Mouse (Mus musculus) monocyte, adult 5-6 weeks (primary cell): ENCODE measurements around the gene Osgep. TPM values are rescaled to one million over a fixed set of nuclear protein-coding genes. Genes with fewer than 3 reads are reported as not detected.

Experiments used
- total RNA-seq: library from RNA; stranded (forward); fragments of 200-1000, 200-491, 200-594 nt; gene quantifications from 3 replicates; pipeline ENCODE4 v1.2.3, GENCODE M21; 2017

Osgep gene
- total RNA-seq, 1 experiment from 2014 or later, result 66.4 TPM

Other genes with a start within 250 kb of the Osgep start
- not detected in 3 replicates for gene Olfr747, start 231.7 kb downstream of the Osgep start, total RNA-seq
- not detected in 3 replicates for gene Olfr748, start 217.5 kb downstream of the Osgep start, total RNA-seq
- gene Olfr749, start 179.8 kb downstream of the Osgep start, total RNA-seq, result not detected in 3 replicates
- gene Ttc5, start 139.4 kb downstream of the Osgep start, total RNA-seq, result 55.8 to 70.2 TPM (median 65.8 TPM) in 3 replicates
- not detected in 3 replicates for gene Ccnb1ip1, start 117.2 kb downstream of the Osgep start, total RNA-seq
- 85.4 to 96.9 TPM (median 86.6 TPM) in 3 replicates for gene Parp2, start 117.1 kb downstream of the Osgep start, total RNA-seq
- gene Tep1, start 54.3 kb downstream of the Osgep start, total RNA-seq, result 60.9 to 144 TPM (median 125 TPM) in 3 replicates
- not detected in 3 replicates for gene Klhl33, start 27.4 kb downstream of the Osgep start, total RNA-seq
- 8.5 to 22.9 TPM (median 11.7 TPM) in 3 replicates for gene Apex1, start 75 bp upstream of the Osgep start, total RNA-seq
- 34.7 to 50.0 TPM (median 44.9 TPM) in 3 replicates for gene Pip4p1, start 6.0 kb upstream of the Osgep start, total RNA-seq
- gene Pnp, start 6.2 kb upstream of the Osgep start, total RNA-seq, result 61.9 to 69.4 TPM (median 68.2 TPM) in 3 replicates
- 8.7 to 29.0 TPM (median 10.8 TPM) in 3 replicates for gene Gm49342, start 19.6 kb upstream of the Osgep start, total RNA-seq
- 1.9 to 3.0 TPM (median 1.9 TPM) in 3 replicates for gene Pnp2, start 31.1 kb upstream of the Osgep start, total RNA-seq
- gene Rnase10, start 82.9 kb upstream of the Osgep start, total RNA-seq, result not detected in 3 replicates
- gene Rnase9, start 117.0 kb upstream of the Osgep start, total RNA-seq, result not detected in 3 replicates
- gene Rnase11, start 125.3 kb upstream of the Osgep start, total RNA-seq, result not detected in 3 replicates
- 1.1 TPM in 1 of 3 replicates, not detected in the others for gene Rnase12, start 132.8 kb upstream of the Osgep start, total RNA-seq
- not detected in 3 replicates for gene Olfr750, start 149.5 kb upstream of the Osgep start, total RNA-seq
- 10.2 to 19.2 TPM (median 14.1 TPM) in 3 replicates for gene Rnase4, start 166.2 kb upstream of the Osgep start, total RNA-seq
- 0.75 to 1.2 TPM in 2 of 3 replicates, not detected in the other for gene Ang, start 166.3 kb upstream of the Osgep start, total RNA-seq
- gene Eddm3b, start 189.5 kb upstream of the Osgep start, total RNA-seq, result not detected in 3 replicates
- 198 to 426 TPM (median 345 TPM) in 3 replicates for gene Rnase6, start 199.0 kb upstream of the Osgep start, total RNA-seq
- not detected in 3 replicates for gene Rnase1, start 221.9 kb upstream of the Osgep start, total RNA-seq
- gene Rnase2b, start 237.4 kb upstream of the Osgep start, total RNA-seq, result not detected in 3 replicates